Mouse (Mus musculus): ENCODE data around the gene Syt2.

Gene Syt2

DNA sequence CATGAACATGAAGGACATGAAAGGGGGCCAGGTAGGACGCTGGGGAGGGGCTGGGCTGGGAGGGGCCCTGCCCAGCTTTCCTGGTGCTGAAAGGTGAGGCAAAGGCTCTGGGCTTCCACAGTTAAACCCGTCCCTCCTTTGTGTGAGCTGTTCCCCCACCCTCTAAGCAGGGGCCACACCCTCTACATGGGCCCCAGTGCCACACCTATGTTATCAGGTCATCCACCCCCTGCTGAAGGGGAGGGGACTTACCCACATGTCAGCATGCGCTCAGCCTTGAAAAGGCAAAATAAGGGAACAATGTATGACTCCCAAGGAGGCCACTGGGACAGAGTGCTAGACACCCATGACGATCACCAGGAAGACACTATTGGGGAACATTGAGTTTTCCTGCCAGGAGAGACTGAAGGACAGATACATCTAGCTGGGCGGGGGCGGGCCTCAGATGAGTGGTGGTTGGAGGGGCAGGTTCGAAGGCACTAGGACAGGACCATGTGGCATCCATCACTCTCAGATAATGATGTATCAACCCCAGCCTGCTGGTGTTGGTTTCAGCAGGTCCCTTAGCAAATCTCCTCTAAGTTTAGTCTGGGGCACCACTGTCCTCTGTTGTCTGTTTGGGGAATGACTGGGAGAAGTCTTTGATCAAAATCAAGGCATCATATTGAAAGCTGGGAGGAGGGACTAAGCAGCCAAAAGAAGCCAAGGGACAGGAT is 95.6 kb downstream of the Syt2 start:
- DNase-seq (ENCODE audit: low read depth, low spot score): no peak

DNA sequence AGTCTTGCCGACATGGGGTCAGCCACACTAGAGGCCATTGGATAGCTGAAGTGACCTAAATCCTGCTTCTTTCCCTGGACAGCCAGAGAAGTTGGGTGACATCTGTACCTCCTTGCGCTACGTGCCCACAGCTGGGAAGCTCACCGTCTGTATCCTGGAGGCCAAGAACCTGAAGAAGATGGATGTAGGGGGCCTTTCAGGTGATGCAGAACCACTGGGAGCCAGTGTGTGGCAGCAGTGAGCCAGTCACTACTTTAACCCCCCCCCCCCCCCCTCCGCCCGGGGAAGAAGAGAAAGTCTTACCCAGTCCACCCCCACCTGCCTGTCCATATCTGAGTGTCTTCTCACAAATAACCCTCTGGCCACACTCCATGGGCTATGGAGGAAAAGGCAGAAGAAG is 99.2 kb downstream of the Syt2 start:
- no peak for DNase-seq (ENCODE audit: low read depth, low spot score)

DNA sequence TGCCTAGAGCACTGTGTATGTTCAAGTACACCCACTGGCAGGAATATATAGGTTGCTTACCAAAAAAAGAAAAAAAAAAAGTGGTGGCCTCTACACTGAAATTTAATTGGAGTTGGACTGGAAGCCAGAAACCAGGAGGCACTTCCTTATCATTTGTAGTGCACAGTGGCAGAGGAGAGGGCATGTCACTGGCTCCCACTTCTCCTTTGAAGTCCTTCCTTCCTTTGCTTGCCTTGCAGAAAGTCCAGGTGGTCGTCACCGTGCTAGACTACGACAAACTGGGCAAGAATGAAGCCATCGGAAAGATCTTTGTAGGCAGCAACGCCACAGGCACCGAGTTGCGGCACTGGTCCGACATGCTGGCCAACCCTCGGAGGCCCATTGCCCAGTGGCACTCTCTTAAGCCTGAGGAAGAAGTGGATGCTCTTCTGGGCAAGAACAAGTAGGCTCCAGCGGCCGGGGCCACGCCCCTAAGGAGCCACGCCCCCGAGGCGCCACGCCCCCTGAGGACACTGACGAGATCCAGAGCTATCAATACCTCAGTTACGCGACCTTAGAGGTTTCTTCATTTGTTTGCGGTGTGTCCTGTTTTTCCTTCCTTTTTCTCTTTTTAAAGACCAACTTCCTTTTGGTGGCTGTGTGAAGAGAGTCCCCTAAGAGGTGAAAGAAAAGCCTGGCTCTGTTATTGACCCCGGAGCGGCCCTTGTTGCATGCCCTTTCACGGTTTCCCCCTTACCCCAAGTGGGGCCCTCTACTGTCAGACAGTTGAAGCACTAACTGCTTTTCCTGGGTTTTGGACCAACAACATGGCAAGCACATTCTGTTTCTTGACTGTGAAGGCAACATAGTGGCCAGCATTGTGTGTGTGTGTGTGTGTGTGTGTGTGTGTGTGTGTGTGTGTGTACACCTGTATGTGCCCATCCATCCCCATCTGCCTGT is 101.0 kb downstream of the Syt2 start:
- DNase-seq (ENCODE audit: low read depth, low spot score): no peak

DNA sequence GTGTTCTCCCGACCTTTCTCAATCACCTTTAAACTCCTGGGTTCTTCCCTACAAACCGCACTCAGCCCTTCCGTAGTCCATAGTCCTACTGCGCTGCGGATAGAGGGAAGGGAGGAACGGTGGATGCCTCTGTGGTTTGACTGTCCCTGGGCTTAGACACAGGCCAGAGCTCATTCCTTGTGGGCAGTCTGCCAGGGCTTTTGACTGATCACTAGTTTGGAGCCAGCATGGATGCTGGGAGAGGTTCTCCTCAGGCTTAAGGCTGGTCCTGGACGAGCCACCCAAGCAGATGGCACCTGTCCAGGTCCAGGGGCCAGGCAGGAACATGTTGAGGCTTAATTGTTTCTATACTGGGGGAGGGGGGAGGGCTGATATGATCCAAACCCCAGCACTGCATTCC is 103.4 kb downstream of the Syt2 start:
- no peak for DNase-seq (ENCODE audit: low read depth, low spot score)

DNA sequence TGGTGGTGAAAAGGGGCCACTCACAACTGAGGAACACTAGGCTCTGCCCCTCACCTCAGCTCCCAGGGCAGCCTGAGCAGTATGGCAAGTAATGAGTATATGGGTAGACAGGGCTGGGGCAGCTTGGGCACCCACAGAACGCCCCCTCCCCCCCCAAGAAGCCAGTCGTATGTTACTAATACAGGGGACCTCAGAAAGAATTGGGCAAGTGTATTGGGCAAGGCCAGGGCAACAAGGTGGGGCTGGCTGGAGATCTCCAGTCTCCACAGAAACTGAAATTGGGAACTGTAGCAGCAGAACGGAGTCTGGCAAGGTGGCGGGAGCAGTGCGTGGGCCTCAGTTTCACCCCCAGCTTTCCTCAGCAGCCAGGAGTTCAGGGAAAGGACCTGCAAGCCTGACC is 106.0 kb downstream of the Syt2 start:
- DNase-seq (ENCODE audit: low read depth, low spot score): no peak

DNA sequence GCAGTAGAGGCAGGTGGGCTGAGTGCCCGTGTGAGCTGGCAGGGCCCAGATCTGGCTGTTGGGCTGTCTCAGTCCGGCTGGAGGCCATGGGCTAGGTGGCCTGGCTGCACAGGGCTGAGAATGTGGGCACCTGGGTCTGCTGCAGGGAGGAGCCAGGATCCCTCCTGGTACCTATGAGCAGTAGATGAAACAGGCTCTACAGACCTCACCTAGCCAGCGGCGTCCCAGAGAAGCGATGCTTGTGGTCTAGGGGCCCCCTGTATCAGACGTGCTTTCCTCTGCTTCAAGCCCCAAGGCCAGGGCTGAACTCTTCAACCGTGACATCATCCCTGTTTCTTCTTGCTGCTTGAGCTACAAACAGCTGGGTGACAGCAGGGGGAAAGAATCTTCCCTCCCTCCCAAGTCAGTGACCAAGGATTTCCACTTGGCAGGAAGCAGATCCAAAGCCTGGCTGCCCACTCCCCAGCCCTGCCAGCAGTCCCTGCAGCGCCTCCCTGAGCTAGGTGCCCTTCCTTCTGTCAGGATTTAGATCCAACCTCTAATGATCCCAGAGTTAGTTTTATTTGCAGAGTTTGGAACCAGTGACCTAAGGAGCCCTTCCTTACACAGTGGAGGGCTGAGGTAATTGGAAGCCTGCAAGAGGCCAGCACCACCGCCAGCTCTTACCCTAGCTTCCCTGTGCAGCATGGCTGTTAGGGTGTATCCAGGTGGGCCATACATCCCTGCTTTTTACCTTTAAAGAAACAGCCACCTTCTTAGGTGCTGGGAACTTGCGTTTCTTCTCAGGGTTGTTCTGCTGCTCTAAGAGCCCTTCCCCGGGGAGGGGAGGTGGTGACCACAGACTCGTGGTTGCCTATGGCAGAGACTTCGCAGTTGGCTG is 107.5 kb downstream of the Syt2 start:
- DNase-seq (ENCODE audit: low read depth, low spot score): no peak

DNA sequence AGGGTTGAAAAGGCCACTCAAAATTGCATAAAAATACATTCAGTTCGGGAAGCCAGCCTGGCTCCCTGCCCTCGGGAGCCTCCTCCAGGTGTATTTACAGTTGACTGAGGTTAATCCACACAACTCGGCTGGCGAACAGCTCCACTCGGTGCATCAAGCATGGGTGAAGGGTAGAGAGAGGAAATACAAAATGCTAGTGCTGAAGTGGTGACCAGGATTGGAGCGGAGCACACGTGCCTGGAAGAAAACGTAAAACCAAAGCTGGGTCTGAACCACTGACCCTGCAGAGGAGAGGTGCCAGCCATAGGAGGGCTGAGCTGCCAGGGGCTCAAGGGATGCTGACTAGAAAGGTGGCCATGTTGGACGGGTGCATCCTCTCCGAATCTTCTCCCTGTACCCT is 108.3 kb downstream of the Syt2 start:
- DNase-seq (ENCODE audit: low read depth, low spot score): no peak

DNA sequence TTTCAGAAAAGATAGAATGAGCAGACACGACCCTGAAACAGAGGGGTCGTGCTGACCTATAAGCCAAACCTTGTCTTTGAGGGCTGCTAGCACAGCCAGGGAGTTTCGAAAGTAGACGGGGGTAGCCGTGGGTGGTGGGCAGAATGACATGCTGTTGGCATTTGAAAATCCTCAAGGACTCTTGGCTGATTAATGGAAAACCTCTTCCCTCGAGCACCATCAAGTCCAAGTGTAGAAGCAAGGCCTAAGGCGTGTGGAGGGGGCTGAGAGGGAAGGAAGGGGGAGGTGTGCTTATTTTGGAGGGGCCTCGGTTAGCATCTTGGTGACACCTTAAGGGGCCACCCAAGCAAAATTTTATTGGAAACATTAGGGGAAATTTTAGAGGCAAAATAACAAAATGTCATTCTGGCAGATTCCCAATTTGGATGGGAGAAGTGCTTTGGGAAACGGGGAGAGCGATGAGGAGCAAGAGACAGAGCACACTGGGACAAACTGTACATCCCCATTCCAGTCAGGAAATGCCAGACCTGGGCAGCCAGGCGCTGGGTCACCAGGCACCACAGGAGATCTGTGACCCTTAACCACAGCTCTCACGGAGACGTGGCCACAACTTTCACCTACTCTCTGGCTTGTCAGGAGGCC is 109.2 kb downstream of the Syt2 start:
- no peak for DNase-seq (ENCODE audit: low read depth, low spot score)

DNA sequence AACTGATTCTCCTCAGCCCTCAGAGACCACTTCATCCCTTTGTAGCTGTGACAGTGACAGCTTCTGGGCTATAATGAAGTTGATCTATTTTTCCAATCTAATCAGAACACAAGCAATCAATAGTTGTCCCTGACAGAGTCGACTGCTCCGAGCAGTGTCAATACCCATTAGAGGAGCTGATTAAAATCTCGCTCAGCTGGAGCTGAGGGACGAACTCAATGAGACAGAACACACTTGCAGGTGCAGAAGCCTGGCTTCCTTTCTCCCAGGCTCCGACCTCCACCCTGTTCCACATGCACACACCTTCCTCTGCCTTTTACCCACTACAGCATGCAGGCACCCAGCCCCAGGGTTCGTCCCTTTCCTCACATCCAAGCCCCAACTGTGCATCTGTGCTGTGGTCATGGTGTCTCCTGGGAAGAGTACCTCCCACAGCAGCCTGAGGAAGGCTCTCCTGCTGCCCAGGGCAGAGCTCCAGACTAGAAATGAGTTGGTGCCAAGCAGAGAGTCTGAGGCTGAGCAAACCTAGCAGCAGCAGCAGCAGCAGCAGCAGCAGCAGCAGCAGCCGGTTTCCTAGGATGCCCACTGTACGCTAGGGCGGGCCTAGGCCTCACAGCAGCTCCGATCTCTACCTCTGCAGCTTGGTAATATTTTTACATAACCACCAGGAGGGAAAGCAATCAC is 109.9 kb downstream of the Syt2 start:
- no peak for DNase-seq (ENCODE audit: low read depth, low spot score)

DNA sequence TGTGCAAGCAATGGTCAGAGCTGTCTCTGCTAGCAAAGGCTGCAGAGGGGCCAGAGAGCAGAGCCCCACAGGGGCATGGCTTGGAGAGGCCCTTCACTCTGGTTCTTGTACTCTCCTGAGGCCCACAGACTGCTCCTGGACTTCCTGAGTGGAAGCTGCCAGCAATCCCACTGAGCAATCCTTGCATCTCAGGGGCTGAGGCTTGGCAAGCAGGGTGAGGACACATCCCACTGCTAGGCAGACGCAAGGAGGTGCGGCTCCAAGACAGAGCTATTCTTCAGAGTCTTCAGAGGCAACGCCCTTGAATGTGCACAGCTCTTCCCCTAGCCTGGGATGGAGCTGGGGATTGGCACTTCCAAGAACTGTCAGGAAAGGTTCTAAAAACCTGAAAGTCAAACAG is 110.8 kb downstream of the Syt2 start:
- no peak for DNase-seq (ENCODE audit: low read depth, low spot score)

DNA sequence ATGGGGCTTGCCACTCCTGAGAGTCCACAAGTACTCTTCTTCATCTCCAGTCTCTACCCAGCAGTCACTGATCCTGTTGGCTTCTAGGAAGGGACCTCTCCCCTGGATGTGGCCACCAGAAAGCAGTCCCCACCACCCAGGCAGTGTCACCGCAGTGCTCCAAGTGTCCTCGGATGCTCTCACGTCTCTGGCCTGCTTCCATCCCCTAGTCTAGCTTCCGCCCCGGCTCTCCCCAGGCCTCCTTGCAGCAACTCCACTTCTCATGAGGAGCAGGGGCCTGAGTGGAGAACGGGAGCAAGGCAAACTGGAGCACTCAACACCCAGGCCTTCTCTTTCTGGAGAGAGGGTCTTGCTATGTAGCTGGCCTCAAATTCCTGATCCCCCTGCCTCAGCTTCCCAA is 112.7 kb downstream of the Syt2 start:
- DNase-seq (ENCODE audit: low read depth, low spot score): no peak

DNA sequence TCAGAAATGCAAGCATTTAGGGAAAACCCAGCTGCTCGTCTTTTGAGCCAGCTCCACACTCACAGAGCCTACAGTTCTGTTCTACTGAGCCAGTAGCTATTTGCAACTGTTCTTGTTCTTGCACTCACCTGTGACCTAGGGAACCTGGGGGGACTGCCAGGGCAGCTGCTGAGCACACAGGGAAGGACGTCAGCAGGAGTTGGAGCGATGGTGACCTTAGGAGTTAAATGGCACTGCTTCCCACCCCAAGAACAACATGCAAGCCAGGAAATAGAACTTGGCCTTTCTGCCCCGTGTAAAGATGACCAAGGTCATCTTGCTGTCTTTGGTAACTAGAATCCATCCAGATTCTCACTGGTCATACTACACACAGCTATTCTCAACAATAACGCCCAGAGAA is 114.2 kb downstream of the Syt2 start:
- DNase-seq (ENCODE audit: low read depth, low spot score): no peak

DNA sequence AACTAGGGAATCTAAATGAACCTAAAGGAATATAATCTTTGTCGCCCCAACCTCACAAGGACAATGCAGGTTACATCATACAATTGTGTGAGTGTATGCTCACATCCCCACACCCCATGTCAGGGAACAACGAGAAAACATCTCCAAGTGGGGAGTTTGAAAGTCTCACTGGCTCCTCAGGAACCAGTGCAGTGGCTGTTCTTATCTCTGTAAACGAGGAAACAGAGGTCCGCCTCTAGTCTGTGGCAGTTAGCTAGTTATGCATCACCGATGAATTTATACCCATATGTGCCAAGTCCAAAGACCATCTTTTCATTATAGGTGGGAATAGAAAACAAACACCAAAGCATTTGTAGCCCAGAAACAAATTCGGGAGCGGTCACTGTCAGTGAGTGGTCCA is 115.1 kb downstream of the Syt2 start:
- DNase-seq (ENCODE audit: low read depth, low spot score): no peak

DNA sequence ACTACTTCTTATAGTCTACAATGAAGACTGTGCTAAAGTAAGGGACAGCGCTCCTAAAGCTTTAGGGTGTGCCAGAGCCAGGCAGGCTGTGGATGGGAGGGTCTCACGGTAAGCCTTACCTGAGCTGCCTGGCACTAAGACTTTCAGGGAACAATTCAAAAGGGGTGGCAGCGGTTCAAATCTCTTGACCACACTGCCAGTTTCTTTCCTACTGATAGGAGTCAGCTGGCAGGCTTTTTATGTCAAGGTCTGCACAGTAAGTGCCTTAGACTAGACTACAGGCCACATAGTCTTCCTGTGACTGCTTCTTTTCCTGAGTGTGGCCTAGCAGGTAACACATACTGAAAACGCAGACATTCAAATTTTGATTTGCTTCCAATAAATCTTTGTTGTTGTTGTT is 116.8 kb downstream of the Syt2 start:
- no peak for DNase-seq (ENCODE audit: low read depth, low spot score)

DNA sequence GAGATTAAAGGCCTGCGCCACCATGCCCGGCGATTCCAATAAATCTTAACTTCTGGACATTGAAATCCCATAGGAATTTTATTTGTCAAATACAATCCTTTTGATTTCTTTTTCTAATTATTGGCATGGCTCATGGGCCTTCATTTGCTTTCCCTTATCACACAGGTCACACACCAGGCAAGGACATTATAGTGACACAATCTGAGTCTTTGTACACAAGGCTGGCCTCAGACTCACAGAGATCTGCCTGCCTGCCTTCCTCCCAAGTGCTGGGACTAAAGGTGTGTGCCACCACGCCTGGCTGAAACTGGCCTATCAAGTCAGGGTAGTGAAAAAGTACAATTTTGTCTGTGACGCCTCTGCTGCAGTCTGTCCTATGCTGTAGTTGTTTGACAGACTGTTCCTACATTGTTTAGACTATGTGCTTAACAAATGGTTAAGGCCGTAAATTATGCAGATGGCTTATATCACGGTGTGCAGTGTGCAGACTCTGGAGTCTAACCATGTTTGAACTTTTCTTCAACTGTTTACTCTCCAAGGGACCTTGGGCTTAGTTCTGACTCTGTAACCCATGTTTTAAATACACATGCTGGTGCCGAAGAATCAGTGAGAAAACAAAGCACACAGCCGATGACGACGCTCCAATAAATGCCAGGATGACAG is 117.4 kb downstream of the Syt2 start:
- no peak for DNase-seq (ENCODE audit: low read depth, low spot score)

DNA sequence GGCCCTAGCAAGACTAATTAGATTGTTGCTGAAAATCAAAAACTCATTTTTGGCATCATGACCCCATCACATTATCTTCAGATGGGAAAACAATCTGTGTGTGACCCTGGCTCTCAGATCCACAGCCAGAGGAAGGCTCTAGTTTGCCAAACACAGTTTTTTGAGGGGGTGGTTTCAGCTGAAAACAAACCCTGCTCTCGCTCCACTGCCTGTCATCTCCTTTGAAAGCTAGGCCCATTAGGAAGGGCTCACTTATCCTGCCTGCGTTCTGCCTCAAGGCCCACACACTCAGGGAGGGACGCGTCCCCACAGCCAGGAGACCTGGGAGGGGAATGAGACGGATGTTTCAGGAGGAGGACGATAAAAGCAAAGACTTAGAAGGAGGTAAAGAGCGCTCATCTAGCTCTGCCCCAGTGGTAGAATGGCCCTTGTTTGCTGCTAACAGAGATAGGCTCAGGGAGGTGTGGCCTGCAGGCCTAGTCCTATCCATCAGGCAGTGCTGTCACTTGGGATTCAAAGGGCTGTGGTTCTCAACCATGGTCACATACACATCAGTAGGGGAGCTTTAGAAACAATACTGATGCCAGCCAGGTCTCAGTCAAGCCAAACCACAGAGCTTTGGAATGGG is 118.5 kb downstream of the Syt2 start:
- no peak for DNase-seq (ENCODE audit: low read depth, low spot score)

DNA sequence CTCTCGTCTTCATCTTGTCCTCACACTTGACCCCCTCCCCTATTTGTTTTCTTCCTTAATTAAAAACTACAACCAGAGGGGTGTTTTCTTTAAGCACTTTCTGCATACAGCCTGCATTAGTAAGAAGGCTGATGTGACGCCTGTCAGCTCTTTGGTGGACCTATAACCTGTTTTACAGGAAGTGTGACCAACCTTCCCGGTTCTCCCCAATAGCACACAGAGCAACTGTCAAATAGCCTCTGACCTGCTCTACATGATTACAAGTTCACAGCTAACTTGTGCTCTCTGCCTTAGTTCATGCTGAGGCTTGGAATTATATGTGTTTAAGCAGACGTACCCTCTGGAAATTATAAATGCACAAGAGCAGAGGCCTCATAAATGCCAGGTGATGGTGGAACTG is 120.0 kb downstream of the Syt2 start:
- DNase-seq (ENCODE audit: low read depth, low spot score): no peak

DNA sequence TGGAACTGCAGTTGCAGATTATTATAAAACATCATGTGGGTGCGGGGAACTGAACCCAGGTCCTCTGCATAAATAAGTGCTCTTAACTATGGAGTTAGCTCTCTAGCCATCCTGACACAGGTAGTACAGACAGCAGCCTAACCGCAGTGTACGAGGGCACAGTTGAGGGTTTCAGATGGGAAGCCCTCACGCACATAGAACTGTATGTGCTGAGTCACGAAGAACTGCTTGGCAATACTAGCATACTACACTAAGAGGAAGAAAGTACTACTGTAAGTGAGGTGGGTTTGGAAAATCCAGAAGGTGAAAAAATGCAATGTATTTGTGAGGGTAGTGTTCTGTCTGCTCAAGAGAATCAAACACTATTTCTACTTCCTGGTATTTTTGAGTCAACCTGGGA is 123.8 kb downstream of the Syt2 start:
- no peak for DNase-seq (ENCODE audit: low read depth, low spot score)

DNA sequence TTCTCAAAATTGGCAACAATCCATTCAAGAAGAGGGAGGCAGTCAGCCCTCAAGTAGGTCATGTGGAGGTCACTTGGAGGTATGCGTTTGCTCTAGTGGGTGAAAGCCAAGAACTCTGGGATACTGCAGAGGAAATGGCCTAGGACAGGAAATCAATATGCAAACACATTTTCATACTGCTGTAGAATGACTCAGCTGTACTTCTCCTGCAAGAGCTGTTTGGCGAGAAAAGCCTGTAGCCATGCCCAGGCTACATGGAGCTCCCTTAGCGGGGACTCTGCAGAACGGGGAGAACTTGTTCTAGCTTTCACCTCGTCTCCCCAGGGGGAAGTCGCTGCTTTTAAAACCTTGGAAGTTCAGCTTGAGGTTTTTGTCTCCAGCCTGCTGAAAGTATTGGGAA is 124.9 kb downstream of the Syt2 start:
- no peak for DNase-seq (ENCODE audit: low read depth, low spot score)

DNA sequence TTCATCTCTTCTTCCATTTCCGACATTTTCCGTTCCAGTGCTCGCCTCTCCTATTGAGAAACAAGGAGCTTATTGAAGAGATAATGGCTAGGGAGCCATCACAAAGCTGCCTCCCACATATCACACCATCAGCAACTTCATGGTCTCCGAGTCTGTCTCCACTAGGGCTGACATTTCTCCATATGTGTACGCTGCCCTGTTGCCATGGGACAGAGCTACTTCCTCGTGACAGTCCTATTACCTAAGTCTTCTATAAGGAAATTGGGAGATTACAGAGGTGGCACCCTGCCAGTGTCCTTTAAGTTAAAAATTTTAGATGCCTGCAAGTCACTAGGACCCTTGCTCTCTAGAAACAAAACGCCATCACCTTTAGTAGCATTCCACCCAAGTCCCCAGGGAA is 125.5 kb downstream of the Syt2 start:
- DNase-seq (ENCODE audit: low read depth, low spot score): no peak
